Mouse (Mus musculus) limb, embryonic 11.5 days (tissue): ENCODE measurements around the gene Sult2b1. TPM values are rescaled to one million over a fixed set of nuclear protein-coding genes. Genes with fewer than 3 reads are reported as not detected.

Source experiments
- ATAC-seq: fragments of 200-750 bp; cut with Nextera tagmentation; 2 replicates; pipeline ENCODE4 v1.8.0; 2017; ENCODE audit warnings: low read depth; ENCODE audit not compliant: insufficient number of reproducible peaks, low FRiP score, low TSS enrichment
- DNase-seq: peaks from one replicate; pipeline ENCODE4 v3.0.0-alpha.2; 2015; ENCODE audit warnings: low spot score
- H3K27ac ChIP-seq: fragments of 300-500 bp; sonication (generic); replicated peaks from 2 replicates; pipeline ENCODE4 v1.5.1; 2014; ENCODE audit warnings: low read depth, mild to moderate bottlenecking, low read length
- H3K27me3 ChIP-seq: fragments of 300-500 bp; sonication (generic); 2 replicates; pipeline ENCODE4 v1.6.1; 2014; ENCODE audit warnings: mild to moderate bottlenecking, low read length, mixed read lengths; ENCODE audit not compliant: control insufficient read depth, insufficient read depth
- H3K36me3 ChIP-seq: fragments of 300-500 bp; sonication (generic); 2 replicates; pipeline ENCODE4 v1.6.1; 2014; ENCODE audit warnings: mild to moderate bottlenecking, low read length, moderate library complexity, mixed read lengths; ENCODE audit not compliant: control insufficient read depth, insufficient read depth
- H3K4me1 ChIP-seq: fragments of 300-500 bp; sonication (generic); 2 replicates; pipeline ENCODE4 v1.6.1; 2014; ENCODE audit warnings: low read length, mixed read lengths; ENCODE audit not compliant: control insufficient read depth, insufficient read depth
- H3K4me2 ChIP-seq: fragments of 300-500 bp; sonication (generic); 2 replicates; pipeline ENCODE4 v1.6.1; 2014; ENCODE audit warnings: low read depth, mild to moderate bottlenecking, moderate library complexity; ENCODE audit not compliant: severe bottlenecking
- H3K4me3 ChIP-seq: fragments of 300-500 bp; sonication (generic); 2 replicates; pipeline ENCODE4 v1.5.1; 2014; ENCODE audit warnings: low read depth, low read length
- H3K9ac ChIP-seq: fragments of 300-500 bp; sonication (generic); 2 replicates; pipeline ENCODE4 v1.6.1; 2014; ENCODE audit warnings: mild to moderate bottlenecking, low read length
- H3K9me3 ChIP-seq: fragments of 300-500 bp; sonication (generic); 2 replicates; pipeline ENCODE4 v1.6.1; 2016; ENCODE audit warnings: low read length; ENCODE audit not compliant: control insufficient read depth
- WGBS: fragments of 180-500 bp; shearing (Covaris S2); extraction: QIAGEN DNeasy Blood & Tissue Kit; methylation state at CpG from one replicate; pipeline ENCODE4 v1.1.7; 2014; 5-methylcytosine and 5-hydroxymethylcytosine counted together
- polyA plus RNA-seq: library from polyadenylated mRNA; unstranded; fragments of >200 nt; fragmentation: Nextera tagmentation; extraction: Ambion mirVana; gene quantifications from 2 replicates; pipeline ENCODE4 v1.2.1, GENCODE M21; 2014

Gene Sult2b1
- polyA plus RNA-seq, 1 experiment from 2014 or later: 3.2 TPM

- peaks cover 7% of the 10 kb centered on the region for H3K4me1 ChIP-seq
- H3K36me3 ChIP-seq: peaks cover 42% of the 10 kb centered on the region; the same call in 1 of the 2 replicates
- ATAC-seq: no peak
- WGBS: 90% methylated on average over 14 of the region's 14 CpGs
- H3K4me3 ChIP-seq: no peak overlapping the region
- no peak overlapping the region for H3K9ac ChIP-seq
- no peaks in the 10 kb centered on the region for H3K9me3 ChIP-seq
- DNase-seq: no peak
- H3K27ac ChIP-seq: no peak overlapping the region
- H3K27me3 ChIP-seq: no peaks in the 10 kb centered on the region
- no peak overlapping the region for H3K4me2 ChIP-seq
Observed at GRCm38 (mm10) chr7:45809276-45810075, 25.0 kb upstream of the Sult2b1 start.

DNA sequence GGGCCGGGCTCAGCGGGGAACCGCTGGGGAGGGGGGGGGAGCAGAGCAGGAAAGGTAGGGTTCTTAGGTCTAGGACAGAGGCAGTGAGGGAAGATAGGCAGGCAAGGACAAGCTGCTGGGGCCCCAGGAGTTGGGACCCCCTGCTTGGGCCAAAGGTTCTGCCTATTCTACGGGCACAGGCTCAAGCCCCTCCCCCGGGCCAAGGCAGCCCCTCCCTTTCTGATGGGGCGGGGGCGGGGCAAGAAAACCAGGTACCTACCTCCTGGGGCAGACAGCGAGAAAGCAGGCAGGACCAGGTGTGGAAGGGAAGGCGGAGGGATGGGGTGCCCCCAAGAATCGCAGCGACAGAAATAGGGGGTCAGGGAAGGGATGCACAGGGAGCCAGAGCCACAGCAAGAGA is 24.0 kb upstream of the Sult2b1 start:
- Histone ChIP-seq H3K4me3 (no peak overlapping the region), H3K9ac (no peak overlapping the region), H3K4me2 (no peak overlapping the region), H3K36me3 (peaks cover 42% of the 10 kb centered on the region; the same call in 1 of the 2 replicates), H3K9me3 (no peaks in the 10 kb centered on the region), H3K27me3 (no peaks in the 10 kb centered on the region), H3K27ac (no peak overlapping the region), H3K4me1 (peaks cover 7% of the 10 kb centered on the region)
- ATAC-seq: no peak
- 42% methylated on average over 11 of the region's 11 CpGs for WGBS
- DNase-seq: no peak

DNA sequence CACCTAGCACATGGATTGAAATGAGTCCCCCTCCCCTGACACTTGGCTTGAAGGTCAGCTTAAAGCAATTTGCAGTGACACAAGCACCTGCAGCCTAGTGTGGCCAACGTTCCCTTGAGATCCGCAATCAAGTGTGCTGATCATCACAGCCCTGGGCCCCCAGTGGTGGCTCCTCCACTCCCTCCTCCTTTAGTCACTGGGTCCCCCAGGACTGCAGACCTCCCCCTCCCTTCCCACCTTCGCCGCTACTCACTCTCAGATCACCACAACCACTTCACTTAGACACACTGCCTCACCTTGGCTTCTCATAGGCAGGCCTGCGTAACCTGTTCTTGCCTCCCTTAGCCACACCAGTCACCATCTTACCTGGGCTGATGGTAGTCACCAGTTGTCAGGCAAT is 21.5 kb upstream of the Sult2b1 start:
- no peak overlapping the region for H3K27ac ChIP-seq
- no peak for ATAC-seq
- no peak for DNase-seq
- no peaks in the 10 kb centered on the region for H3K4me1 ChIP-seq
- no peak overlapping the region for H3K4me2 ChIP-seq
- peaks cover 27% of the 10 kb centered on the region; the same call in 1 of the 2 replicates for H3K36me3 ChIP-seq
- H3K9me3 ChIP-seq: no peaks in the 10 kb centered on the region
- no peaks in the 10 kb centered on the region for H3K27me3 ChIP-seq
- WGBS: 65% methylated on average over 5 of the region's 5 CpGs
- H3K4me3 ChIP-seq: no peak overlapping the region
- no peak overlapping the region for H3K9ac ChIP-seq

- H3K4me3 ChIP-seq: no peak overlapping the region
- DNase-seq: no peak
- no peaks in the 10 kb centered on the region for H3K9me3 ChIP-seq
- H3K4me2 ChIP-seq: no peak overlapping the region
- H3K9ac ChIP-seq: no peak overlapping the region
- H3K27ac ChIP-seq: no peak overlapping the region
- peaks cover 9% of the 10 kb centered on the region; the same call in 1 of the 2 replicates for H3K4me1 ChIP-seq
- H3K36me3 ChIP-seq: peaks cover 5% of the 10 kb centered on the region; the same call in 1 of the 2 replicates
- 91% methylated on average over 6 of the region's 6 CpGs for WGBS
- H3K27me3 ChIP-seq: peaks cover 2% of the 10 kb centered on the region; the same call in 1 of the 2 replicates
- no peak for ATAC-seq
Observed at GRCm38 (mm10) chr7:45802551-45802950, 18.1 kb upstream of the Sult2b1 start.

- ATAC-seq (no peak), DNase-seq (peak; percentile 97)
- H3K27ac ChIP-seq: no peak overlapping the region
- no peaks in the 10 kb centered on the region for H3K9me3 ChIP-seq
- peaks cover 10% of the 10 kb centered on the region; the same call in 1 of the 2 replicates for H3K4me1 ChIP-seq
- peaks cover 10% of the 10 kb centered on the region for H3K27me3 ChIP-seq
- no peaks in the 10 kb centered on the region for H3K36me3 ChIP-seq
- peak overlapping the region; percentile 15; the same call in 1 of the 2 replicates for H3K4me2 ChIP-seq
- no peak overlapping the region for H3K4me3 ChIP-seq
- 5% methylated on average over 12 of the region's 12 CpGs for WGBS
- H3K9ac ChIP-seq: no peak overlapping the region
Observed at GRCm38 (mm10) chr7:45801348-45801747, 16.9 kb upstream of the Sult2b1 start.

GRCm38 (mm10) chr7:45800546-45801204 is 16.2 kb upstream of the Sult2b1 start:
- no peaks in the 10 kb centered on the region for H3K9me3 ChIP-seq
- peak; percentile 56 for DNase-seq
- no peak for ATAC-seq
- H3K36me3 ChIP-seq: no peaks in the 10 kb centered on the region
- H3K27me3 ChIP-seq: peaks cover 10% of the 10 kb centered on the region
- WGBS: 12% methylated on average over 25 of the region's 25 CpGs
- H3K4me1 ChIP-seq: peaks cover 10% of the 10 kb centered on the region; the same call in 1 of the 2 replicates
- H3K4me2 ChIP-seq: 0 out of 2 replicates have a peak overlapping the region, but pooled peaks have one; percentile 15
- no peak overlapping the region for H3K27ac ChIP-seq
- no peak overlapping the region for H3K4me3 ChIP-seq
- no peak overlapping the region for H3K9ac ChIP-seq

DNA sequence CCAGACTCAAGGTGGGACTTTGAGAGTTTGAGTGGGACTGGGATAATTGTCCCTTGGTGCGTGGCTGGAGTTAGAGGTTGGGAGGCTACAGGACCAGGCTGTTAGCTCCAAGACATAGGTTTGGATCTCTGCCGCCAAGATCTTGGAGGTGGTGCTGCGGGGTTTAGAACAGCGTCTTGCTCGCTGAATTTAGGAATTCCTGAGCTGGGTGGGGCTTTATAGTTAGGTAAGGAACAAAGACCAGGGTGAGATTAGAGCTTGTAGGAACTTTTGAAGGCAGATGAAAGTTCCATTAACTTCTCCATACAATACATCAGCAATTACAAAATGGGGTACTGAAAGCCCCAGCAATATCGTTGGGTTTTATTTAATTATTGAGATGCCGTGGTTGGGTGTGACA is 15.5 kb upstream of the Sult2b1 start:
- no peak for ATAC-seq
- no peaks in the 10 kb centered on the region for H3K9me3 ChIP-seq
- H3K36me3 ChIP-seq: peaks cover 3% of the 10 kb centered on the region; the same call in 1 of the 2 replicates
- no peak for DNase-seq
- H3K4me3 ChIP-seq: no peak overlapping the region
- peaks cover 10% of the 10 kb centered on the region for H3K27me3 ChIP-seq
- no peak overlapping the region for H3K9ac ChIP-seq
- H3K4me1 ChIP-seq: peaks cover 10% of the 10 kb centered on the region; the same call in 1 of the 2 replicates
- WGBS: 35% methylated on average over 7 of the region's 7 CpGs
- no peak overlapping the region for H3K4me2 ChIP-seq
- H3K27ac ChIP-seq: no peak overlapping the region

- no peak for ATAC-seq
- H3K4me3 ChIP-seq: peak overlapping the region; percentile 33; the same call in 1 of the 2 replicates
- H3K36me3 ChIP-seq: peaks cover 3% of the 10 kb centered on the region; the same call in 1 of the 2 replicates
- 49% methylated on average over 7 of the region's 7 CpGs for WGBS
- DNase-seq: no peak
- no peak overlapping the region for H3K27ac ChIP-seq
- H3K9ac ChIP-seq: no peak overlapping the region
- H3K4me1 ChIP-seq: peaks cover 10% of the 10 kb centered on the region; the same call in 1 of the 2 replicates
- peak overlapping the region; percentile 91; the same call in 1 of the 2 replicates for H3K4me2 ChIP-seq
- no peaks in the 10 kb centered on the region for H3K9me3 ChIP-seq
- H3K27me3 ChIP-seq: peaks cover 10% of the 10 kb centered on the region
Observed at GRCm38 (mm10) chr7:45798931-45799330, 14.5 kb upstream of the Sult2b1 start.
